Mouse (Mus musculus) heart, embryonic 12.5 days (tissue): ENCODE measurements around the gene Cib4. TPM values are rescaled to one million over a fixed set of nuclear protein-coding genes. Genes with fewer than 3 reads are reported as not detected.

Source experiments
- ATAC-seq: fragments of 200-750 bp; cut with Nextera tagmentation; 2 replicates; pipeline ENCODE4 v1.8.0; 2017; ENCODE audit warnings: moderate TSS enrichment, moderate library complexity; ENCODE audit not compliant: insufficient number of reproducible peaks, low FRiP score
- H3K27ac ChIP-seq: fragments of 300-500 bp; sonication (generic); 2 replicates; pipeline ENCODE4 v1.5.1; 2016; ENCODE audit warnings: mild to moderate bottlenecking, moderate library complexity; ENCODE audit not compliant: poor library complexity, severe bottlenecking
- H3K27me3 ChIP-seq: fragments of 300-500 bp; sonication (generic); replicated peaks from 2 replicates; pipeline ENCODE4 v1.6.1; 2016; ENCODE audit warnings: mild to moderate bottlenecking, moderate library complexity
- H3K36me3 ChIP-seq: fragments of 300-500 bp; sonication (generic); 2 replicates; pipeline ENCODE4 v1.6.1; 2016; ENCODE audit warnings: mild to moderate bottlenecking, moderate library complexity
- H3K4me1 ChIP-seq: fragments of 300-500 bp; sonication (generic); replicated peaks from 2 replicates; pipeline ENCODE4 v1.6.1; 2016; ENCODE audit warnings: mild to moderate bottlenecking
- H3K4me2 ChIP-seq: fragments of 300-500 bp; sonication (generic); 2 replicates; pipeline ENCODE4 v1.6.1; 2016; ENCODE audit warnings: mild to moderate bottlenecking, moderate library complexity
- H3K4me3 ChIP-seq: fragments of 300-500 bp; sonication (generic); 2 replicates; pipeline ENCODE4 v1.5.1; 2016; ENCODE audit warnings: mild to moderate bottlenecking
- H3K9ac ChIP-seq: fragments of 300-500 bp; sonication (generic); 2 replicates; pipeline ENCODE4 v1.6.1; 2016; ENCODE audit warnings: mild to moderate bottlenecking, moderate library complexity
- H3K9me3 ChIP-seq: fragments of 300-500 bp; sonication (generic); replicated peaks from 2 replicates; pipeline ENCODE4 v1.6.1; 2016; ENCODE audit warnings: mild to moderate bottlenecking, moderate library complexity
- WGBS: fragments of 180-500 bp; shearing (Covaris S2); methylation state at CpG from one replicate; pipeline ENCODE4 v1.1.7; 2016; 5-methylcytosine and 5-hydroxymethylcytosine counted together
- polyA plus RNA-seq: library from polyadenylated mRNA; unstranded; fragments of >200 nt; fragmentation: Nextera tagmentation; extraction: Ambion mirVana; gene quantifications from 2 replicates; pipeline ENCODE4 v1.2.1, GENCODE M21; 2016

Gene Cib4
- polyA plus RNA-seq, 1 experiment from 2014 or later: not detected

DNA sequence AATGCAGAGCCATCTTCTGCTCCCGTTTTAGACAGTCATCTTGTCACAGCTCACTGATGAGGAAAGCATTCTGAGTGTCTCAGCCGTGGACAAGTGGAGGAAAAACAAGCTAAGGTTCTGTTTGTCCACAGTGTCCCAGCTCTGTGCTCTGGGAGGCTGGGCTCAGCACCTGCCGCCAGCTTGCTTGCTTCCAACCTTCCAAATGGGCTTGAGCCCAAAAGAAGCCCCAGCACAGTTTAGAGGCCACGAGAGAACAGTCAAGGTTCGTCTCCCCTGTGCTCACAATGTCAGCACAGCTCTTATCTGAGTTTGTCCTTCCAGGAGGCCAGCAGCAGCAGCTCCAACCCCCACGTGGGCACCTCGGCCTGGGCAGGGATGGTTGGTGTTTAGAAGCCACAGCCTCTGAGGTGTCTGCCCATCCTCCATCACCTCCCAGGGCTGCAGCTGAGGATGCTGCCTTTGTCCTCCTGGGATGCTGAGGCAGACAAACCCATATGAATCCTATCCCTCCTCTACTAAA lies 9.5 kb downstream of the Cib4 start:
- Histone ChIP-seq H3K36me3 (no peaks in the 10 kb centered on the region), H3K4me1 (peaks cover 14% of the 10 kb centered on the region), H3K4me3 (no peak overlapping the region), H3K9me3 (no peaks in the 10 kb centered on the region), H3K4me2 (no peak overlapping the region), H3K27ac (no peak overlapping the region), H3K9ac (no peak overlapping the region), H3K27me3 (no peaks in the 10 kb centered on the region; the same call in 1 of the 2 replicates)
- 22% methylated on average over 7 of the region's 7 CpGs for WGBS
- no peak for ATAC-seq

DNA sequence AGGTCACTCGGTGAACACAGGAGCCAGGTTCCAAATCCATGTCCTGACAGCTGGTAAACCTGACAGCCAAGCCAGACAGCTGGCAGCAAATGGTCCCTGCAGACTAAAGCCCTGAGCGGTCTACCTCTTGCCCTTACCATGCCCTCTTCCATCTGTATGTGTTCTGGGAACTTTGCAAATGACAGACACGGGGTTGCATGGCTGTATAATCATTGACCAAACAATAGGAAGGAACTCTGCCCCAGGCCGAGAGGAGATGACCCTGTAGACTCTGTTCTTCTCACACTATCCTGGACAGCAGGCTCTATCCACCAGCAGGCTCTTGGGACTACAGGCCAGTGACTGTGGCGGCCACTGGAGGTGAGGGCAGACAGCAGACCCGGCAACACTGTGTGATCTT lies 11.0 kb downstream of the Cib4 start:
- no peak for ATAC-seq

DNA sequence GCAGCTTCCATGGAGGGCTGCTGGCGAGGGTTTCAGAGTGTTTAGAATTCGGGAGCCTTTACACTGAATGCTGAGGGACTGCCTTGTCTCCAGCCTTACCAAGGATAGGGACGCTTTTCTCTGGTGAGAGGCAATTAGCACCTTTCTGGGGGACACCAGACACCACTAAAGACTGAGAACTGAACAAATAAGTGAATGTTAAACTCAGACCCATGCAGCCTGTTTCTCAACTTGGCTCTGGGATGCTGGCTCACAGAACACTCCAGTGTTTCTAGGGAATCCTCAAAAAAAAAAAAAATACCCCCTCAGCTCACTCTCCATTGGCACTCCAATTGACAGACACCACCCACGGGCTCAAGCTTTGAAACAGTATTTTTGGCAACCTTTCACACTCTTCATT lies 16.7 kb downstream of the Cib4 start:
- Histone ChIP-seq H3K4me3 (no peak overlapping the region), H3K9ac (no peak overlapping the region), H3K27ac (no peak overlapping the region), H3K4me1 (peaks cover 16% of the 10 kb centered on the region), H3K9me3 (no peaks in the 10 kb centered on the region), H3K36me3 (no peaks in the 10 kb centered on the region), H3K4me2 (no peak overlapping the region), H3K27me3 (peaks cover 12% of the 10 kb centered on the region; the same call in 1 of the 2 replicates)
- ATAC-seq: no peak
- 37% methylated on average over 4 of the region's 4 CpGs for WGBS

More for the DNA sequence above, 11.0 kb downstream of the Cib4 start:
- Histone ChIP-seq H3K4me3 (no peak overlapping the region), H3K4me2 (no peak overlapping the region), H3K9ac (no peak overlapping the region), H3K27ac (no peak overlapping the region), H3K27me3 (peaks cover under 1% of the 10 kb centered on the region; the same call in 1 of the 2 replicates), H3K9me3 (no peaks in the 10 kb centered on the region), H3K36me3 (no peaks in the 10 kb centered on the region), H3K4me1 (peaks cover 14% of the 10 kb centered on the region)
- 68% methylated on average over 6 of the region's 6 CpGs for WGBS

DNA sequence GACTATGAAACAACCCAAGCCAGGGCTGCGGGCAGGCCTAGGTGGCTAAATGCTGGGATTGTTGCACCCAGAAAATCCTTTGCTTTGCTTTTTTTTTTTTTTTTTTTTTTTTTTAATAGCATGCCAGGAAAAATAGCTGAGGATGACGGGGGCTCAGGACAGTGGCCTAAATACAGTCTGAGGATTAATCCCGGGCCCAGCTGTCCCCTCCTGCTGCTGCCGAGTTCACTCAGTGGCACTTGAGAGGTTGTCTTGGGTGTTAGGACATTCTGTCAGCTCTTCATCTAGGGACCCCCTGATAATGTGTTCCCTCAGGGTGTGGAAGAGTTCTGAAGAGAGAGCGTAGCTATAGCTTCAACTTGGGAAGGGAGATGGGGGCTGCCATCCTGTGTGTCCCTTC lies 18.5 kb downstream of the Cib4 start:
- peaks cover 16% of the 10 kb centered on the region for H3K4me1 ChIP-seq
- 53% methylated on average over 5 of the region's 5 CpGs for WGBS
- H3K27me3 ChIP-seq: peaks cover 12% of the 10 kb centered on the region; the same call in 1 of the 2 replicates
- H3K4me2 ChIP-seq: no peak overlapping the region
- H3K27ac ChIP-seq: no peak overlapping the region
- ATAC-seq: no peak
- no peaks in the 10 kb centered on the region for H3K36me3 ChIP-seq
- H3K9ac ChIP-seq: no peak overlapping the region
- H3K4me3 ChIP-seq: no peak overlapping the region
- no peaks in the 10 kb centered on the region for H3K9me3 ChIP-seq

DNA sequence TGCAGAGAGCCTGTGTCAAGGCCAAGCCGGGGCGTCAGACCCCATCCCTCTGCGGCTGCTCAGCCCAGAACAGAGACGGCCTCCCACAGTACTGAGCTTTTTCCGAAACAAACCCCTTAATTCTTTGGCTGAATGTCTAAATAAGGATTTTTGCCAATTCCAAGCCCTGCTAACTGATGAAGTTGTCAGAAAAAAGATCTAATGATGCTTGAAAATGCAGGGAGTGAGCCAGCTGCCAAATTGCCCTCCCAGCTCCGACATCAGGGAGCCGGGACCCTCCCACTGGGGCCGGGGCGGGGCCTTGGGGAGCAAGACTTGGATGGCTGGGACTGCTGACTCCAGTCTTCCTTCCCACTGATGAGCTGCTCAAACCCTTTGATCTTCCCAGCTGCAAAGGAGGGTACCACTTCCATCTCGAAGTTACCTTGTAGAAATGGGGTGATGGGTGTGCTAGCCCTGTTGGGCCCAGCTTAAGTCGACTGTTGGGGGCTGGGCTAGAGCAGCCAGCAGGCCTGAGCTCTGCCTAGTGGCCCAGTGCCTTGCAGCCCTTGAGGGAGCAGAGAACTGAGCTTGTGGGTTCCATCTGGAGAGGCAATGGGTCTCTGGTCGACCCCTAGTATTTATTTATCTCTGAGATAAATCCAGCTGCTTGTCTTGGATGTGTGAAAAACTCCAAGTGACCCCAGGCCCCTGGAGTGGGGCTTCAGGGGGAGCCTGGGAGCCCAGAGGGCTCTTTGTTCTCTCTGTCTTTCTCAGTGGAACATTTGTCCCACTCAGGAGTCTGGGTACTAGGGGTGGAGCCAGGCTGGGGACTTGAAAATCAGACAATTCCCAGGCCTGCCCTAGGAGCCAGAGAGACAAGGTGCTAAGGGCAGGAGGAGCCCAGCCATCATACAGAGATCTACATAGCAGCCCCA lies 19.5 kb downstream of the Cib4 start:
- Histone ChIP-seq H3K4me3 (no peak overlapping the region), H3K27me3 (peaks cover 12% of the 10 kb centered on the region; the same call in 1 of the 2 replicates), H3K4me1 (peaks cover 13% of the 10 kb centered on the region), H3K36me3 (no peaks in the 10 kb centered on the region), H3K27ac (no peak overlapping the region), H3K4me2 (no peak overlapping the region), H3K9ac (no peak overlapping the region), H3K9me3 (no peaks in the 10 kb centered on the region)
- ATAC-seq: no peak
- 28% methylated on average over 12 of the region's 12 CpGs for WGBS

DNA sequence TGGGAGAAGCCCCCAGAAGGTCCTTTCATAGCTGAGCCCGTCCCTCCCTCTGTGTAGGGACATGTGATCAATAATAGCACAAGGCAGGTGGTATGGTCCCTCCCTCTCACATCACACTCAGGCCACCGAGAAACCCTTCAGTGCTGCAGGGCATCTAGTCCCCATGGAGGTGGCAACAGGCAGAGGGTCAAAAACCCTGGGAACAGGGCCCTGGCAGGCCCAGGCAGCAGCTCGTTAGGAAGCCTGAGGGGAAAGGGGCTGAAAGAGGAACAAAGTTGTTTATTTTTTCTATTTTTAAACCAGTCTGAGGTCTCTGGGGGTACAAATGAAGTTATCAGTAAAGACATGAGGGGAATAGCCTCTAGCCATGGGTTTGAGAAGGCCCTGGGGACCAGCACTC lies 21.4 kb downstream of the Cib4 start:
- Histone ChIP-seq H3K4me2 (no peak overlapping the region), H3K36me3 (no peaks in the 10 kb centered on the region), H3K4me1 (peaks cover 24% of the 10 kb centered on the region), H3K27me3 (peaks cover 7% of the 10 kb centered on the region; the same call in 1 of the 2 replicates), H3K9me3 (no peaks in the 10 kb centered on the region), H3K27ac (no peak overlapping the region), H3K4me3 (no peak overlapping the region), H3K9ac (no peak overlapping the region)
- no peak for ATAC-seq
- 54% methylated on average over 3 of the region's 3 CpGs for WGBS

DNA sequence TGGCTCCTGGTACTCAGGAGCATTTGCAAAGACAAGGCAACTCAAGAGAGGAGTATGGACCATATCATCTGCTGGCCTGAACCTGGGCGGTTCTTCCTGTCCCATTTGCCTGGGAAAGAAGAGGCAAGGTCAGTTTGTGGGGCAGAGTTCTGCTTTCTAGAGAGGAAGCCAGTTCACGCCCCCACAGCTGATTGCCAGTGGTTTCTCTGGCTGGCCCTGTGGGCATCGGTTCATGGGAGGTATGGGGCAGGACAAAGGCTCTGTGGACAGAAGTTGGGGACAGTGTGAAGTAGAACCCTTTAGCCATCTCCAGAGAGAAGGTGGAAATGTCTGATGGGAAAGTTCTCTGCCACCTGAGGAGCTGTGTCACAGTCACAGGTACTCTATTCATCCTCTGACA lies 22.5 kb downstream of the Cib4 start:
- Histone ChIP-seq H3K27me3 (0 out of 2 replicates have a peak, but pooled peaks cover 2% of the 10 kb centered on the region), H3K9me3 (no peaks in the 10 kb centered on the region), H3K4me3 (no peak overlapping the region), H3K4me2 (no peak overlapping the region), H3K9ac (no peak overlapping the region), H3K27ac (no peak overlapping the region), H3K36me3 (no peaks in the 10 kb centered on the region), H3K4me1 (peaks cover 33% of the 10 kb centered on the region)
- no peak for ATAC-seq
- 72% methylated on average over 3 of the region's 3 CpGs for WGBS

DNA sequence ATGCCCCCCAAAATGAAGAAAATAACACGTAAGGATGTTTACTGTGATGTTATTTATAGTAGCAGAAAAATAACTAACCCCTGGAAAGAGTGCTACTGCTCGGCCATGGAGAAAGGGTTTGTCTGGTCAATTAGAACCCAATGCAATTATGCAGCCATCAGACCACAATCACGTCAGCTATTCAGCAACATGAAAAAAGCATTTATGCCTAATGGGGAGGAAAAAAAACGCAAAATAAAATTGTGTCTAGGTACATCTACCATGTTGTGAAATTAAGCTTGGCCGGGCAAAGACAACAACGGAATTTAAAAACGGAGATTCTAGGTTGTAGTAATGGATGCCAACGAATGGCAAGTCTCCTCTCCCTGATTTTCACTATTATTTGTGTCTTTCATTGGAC lies 23.2 kb downstream of the Cib4 start:
- Histone ChIP-seq H3K4me2 (no peak overlapping the region), H3K27me3 (no peaks in the 10 kb centered on the region), H3K9ac (no peak overlapping the region), H3K27ac (no peak overlapping the region), H3K4me1 (peaks cover 33% of the 10 kb centered on the region), H3K9me3 (no peaks in the 10 kb centered on the region), H3K4me3 (no peak overlapping the region), H3K36me3 (no peaks in the 10 kb centered on the region)
- 84% methylated on average over 8 of the region's 8 CpGs for WGBS
- no peak for ATAC-seq

DNA sequence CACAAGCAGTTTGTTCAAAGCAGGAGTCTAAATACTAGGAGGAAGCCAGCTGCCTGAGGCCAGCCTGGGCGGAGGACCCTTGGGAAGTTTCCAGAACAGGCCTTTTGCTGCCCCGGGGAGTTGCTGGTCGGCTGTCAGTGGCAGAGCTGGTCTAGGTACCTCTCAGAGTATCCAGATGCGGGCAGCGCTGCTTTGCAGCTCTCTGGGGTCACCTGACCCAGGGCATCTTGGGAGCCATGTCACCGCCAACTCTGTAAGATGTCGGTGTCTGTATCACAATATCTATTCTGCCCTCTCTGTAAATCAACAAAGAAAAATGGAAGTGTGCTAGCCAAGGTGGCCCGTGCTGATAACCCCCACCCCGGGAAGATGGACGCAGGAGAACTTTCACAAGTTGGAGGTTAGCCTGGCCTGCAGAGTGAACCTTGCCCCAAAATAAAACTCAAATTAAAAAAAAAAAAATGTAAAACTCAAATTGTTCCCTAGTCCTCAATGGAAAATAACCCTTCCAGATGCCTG lies 25.4 kb downstream of the Cib4 start:
- Histone ChIP-seq H3K36me3 (no peaks in the 10 kb centered on the region), H3K27ac (no peak overlapping the region), H3K9me3 (no peaks in the 10 kb centered on the region), H3K4me1 (peaks cover 20% of the 10 kb centered on the region), H3K27me3 (no peaks in the 10 kb centered on the region), H3K4me2 (no peak overlapping the region), H3K9ac (no peak overlapping the region), H3K4me3 (no peak overlapping the region)
- no peak for ATAC-seq
- 68% methylated on average over 10 of the region's 10 CpGs for WGBS

DNA sequence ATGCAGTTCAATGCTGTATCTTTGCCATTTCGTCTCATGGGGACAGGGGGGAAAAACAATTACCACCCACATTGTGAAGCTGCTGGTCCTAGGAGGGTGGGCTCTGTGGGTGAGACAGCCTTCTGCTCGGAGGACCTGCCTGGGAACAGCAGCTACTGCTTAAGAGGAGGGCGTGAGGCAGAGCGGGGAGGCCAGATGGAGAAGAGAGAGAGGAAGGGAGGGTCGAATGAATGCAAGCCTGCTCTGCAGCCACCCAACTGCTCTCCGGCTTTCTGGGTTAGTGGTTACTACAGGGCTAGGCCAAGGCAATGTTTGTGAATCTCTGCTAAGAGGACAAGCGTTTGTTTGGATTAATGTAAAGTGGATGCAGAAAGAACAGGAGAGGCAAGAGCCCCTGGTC lies 26.1 kb downstream of the Cib4 start:
- Histone ChIP-seq H3K4me2 (no peak overlapping the region), H3K27ac (no peak overlapping the region), H3K4me3 (no peak overlapping the region), H3K9me3 (no peaks in the 10 kb centered on the region), H3K9ac (no peak overlapping the region; the same call in 1 of the 2 replicates), H3K27me3 (no peaks in the 10 kb centered on the region), H3K4me1 (peaks cover 20% of the 10 kb centered on the region), H3K36me3 (no peaks in the 10 kb centered on the region)
- ATAC-seq: no peak
- WGBS: 41% methylated on average over 7 of the region's 7 CpGs

DNA sequence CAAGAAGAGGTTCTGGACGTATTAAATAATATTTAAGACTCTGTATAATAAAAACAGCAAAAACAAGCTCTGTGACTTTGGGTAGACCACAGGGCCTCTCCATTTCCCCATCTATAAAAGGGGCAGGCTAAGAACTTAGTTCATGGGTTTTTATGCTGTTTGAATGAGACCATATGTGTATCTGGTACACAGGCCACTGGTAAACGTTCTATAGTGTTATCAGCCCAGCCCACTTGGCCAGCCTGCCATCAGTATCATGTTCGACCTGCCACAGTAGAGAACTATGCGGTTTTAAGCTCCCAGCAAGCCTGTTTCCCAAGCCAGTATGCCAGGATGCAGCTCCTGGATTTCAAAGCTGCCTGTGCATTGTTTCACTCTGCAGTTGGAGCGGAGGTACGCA lies 27.1 kb downstream of the Cib4 start:
- Histone ChIP-seq H3K9ac (no peak overlapping the region), H3K4me3 (no peak overlapping the region), H3K9me3 (no peaks in the 10 kb centered on the region), H3K4me1 (peaks cover 20% of the 10 kb centered on the region), H3K36me3 (no peaks in the 10 kb centered on the region), H3K27me3 (no peaks in the 10 kb centered on the region), H3K4me2 (no peak overlapping the region), H3K27ac (no peak overlapping the region)
- ATAC-seq: no peak
- WGBS: 53% methylated on average over 6 of the region's 6 CpGs
